Mouse (Mus musculus) ES-Bruce4 (cell line): ENCODE results near the gene Fbln2.

Source experiments
- CTCF ChIP-seq: IDR thresholded peaks from one replicate; pipeline ENCODE4 v1.8.1; 2011; ENCODE audit warnings: low read depth, low read length
- POLR2A ChIP-seq: IDR thresholded peaks from one replicate; pipeline ENCODE4 v1.8.1; 2011; ENCODE audit warnings: low read length; ENCODE audit not compliant: insufficient read depth

DNA sequence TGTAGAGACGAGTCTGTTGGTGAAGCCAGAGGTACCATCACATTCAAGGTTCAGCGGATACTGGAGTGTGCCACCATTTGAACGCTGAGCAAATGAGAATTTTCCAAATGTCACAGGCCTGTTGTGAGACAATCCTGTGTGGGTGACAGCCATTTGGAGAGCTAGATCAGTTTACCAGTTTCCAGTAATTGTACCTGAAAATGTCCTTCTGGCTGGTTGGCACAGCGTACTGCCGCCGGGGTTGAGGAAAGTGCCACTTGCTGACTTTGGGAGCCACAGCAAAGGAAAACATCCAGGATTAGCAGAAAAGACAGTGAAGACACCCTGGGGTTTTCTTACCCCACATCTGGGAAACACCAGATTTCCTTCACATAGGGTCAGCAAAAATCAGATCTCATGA is 22.3 kb upstream of the Fbln2 start:
- TF ChIP-seq CTCF (no peak), POLR2A (no peak)
